Mouse (Mus musculus) adrenal gland (tissue): ENCODE results near the gene Trim65.

ENCODE experiments used
- intact Hi-C: fragments of 180-260 bp; cut with DNase I; formaldehyde crosslinking; loops from one replicate; pipeline ENCODE4 v1.15.1; 2025

Gene Trim65

GRCm38 (mm10) chr11:116142211-116142991 is 11.5 kb upstream of the Trim65 start:
- intact Hi-C loops, result no loop called here

- intact Hi-C loops, result loop anchor here (10.0 kb wide), 1 partner anchor 104 kb away; the partner anchor contains the start of gene Unk
Observed at GRCm38 (mm10) chr11:116138468-116139138, 7.7 kb upstream of the Trim65 start, which contains the start of gene Mrpl38. Gene Mrpl38, minus strand, starts transcription at chr11:116138868.

GRCm38 (mm10) chr11:116138096-116138467 is 7.2 kb upstream of the Trim65 start:
- intact Hi-C loops, result loop anchor here (10.0 kb wide), 1 partner anchor 103 kb away; the partner anchor contains the start of gene Unk

GRCm38 (mm10) chr11:116134171-116134570 is 3.2 kb upstream of the Trim65 start:
- intact Hi-C loops, result loop anchor here (5.0 to 10.0 kb wide), 2 partner anchors 37 to 99 kb away; partner anchors contain the start of gene Unk

GRCm38 (mm10) chr11:116133497-116133896 is 2.6 kb upstream of the Trim65 start:
- intact Hi-C loops, result loop anchor here (5.0 to 10.0 kb wide), 2 partner anchors 36 to 99 kb away; partner anchors contain the start of gene Unk

GRCm38 (mm10) chr11:116132366-116133333 is 1.7 kb upstream of the Trim65 start:
- intact Hi-C loops, result loop anchor here (5.0 to 10.0 kb wide), 2 partner anchors 35 to 98 kb away; partner anchors contain the start of gene Unk

- intact Hi-C loops, result loop anchor here (5.0 to 10.0 kb wide), 2 partner anchors 34 to 97 kb away; partner anchors contain the start of gene Unk
Observed at GRCm38 (mm10) chr11:116131349-116132170, 632 bp upstream of the Trim65 start.

- intact Hi-C loops, result loop anchor here (5.0 to 10.0 kb wide), 4 partner anchors 33 to 195 kb away; partner anchors contain the start of genes Recql5, Sap30bp, Unk and Wbp2
Observed at GRCm38 (mm10) chr11:116129993-116130487, 888 bp downstream of the Trim65 start.

- intact Hi-C loops, result loop anchor here (5.0 to 10.0 kb wide), 2 partner anchors 42 to 194 kb away; partner anchors contain the start of genes Recql5, Sap30bp and Wbp2
Observed at GRCm38 (mm10) chr11:116129091-116129790, 1.7 kb downstream of the Trim65 start.

GRCm38 (mm10) chr11:116127986-116128385 is 2.9 kb downstream of the Trim65 start:
- intact Hi-C loops, result loop anchor here (5.0 to 10.0 kb wide), 2 partner anchors 41 to 193 kb away; partner anchors contain the start of genes Recql5, Sap30bp and Wbp2

DNA sequence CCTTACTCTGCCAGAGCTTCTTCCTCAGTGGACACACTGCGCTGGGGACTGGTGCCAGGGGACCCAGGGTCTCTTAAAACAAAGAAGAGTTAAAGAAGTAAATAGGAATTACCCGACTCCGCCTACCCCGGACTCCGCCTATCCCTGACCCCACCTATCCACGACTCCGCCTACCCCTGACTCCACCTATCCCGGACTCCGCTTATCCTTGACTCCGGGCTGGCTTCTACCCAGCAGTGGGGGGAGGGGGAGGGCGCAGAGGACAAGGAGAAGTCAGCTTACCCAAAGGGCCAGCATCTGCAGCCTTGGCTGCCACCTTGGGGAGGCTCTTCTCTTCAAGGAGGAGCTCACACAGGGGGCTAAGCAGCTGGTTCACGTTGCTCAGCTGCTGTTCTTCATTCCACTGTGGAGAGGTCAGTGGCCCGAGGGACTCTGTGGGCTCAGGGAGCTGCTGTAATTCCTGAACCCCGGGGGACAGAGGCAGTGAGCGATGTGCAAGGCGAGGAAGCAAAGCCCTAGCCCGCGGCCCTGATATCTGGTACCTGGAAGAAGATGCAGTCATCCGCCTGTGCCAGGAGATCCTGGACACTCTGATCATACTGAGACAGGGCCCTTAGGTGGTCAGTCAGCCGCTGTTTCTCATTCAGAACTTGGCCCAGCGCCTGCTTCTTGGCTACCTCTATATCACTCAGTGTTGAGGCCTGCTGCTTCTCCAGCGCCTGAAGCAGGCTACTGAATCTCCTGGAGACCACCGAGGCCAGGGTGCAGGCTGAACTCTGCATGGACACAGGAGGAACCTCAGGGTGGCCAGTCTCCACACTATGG is 3.6 kb downstream of the Trim65 start, which contains the start of gene Trim47:
TSS of gene Trim47 (minus strand) at position 55 of the 825 bp plus-strand sequence.
- intact Hi-C loops, result loop anchor here (5.0 to 10.0 kb wide), 2 partner anchors 40 to 193 kb away; partner anchors contain the start of genes Recql5, Sap30bp and Wbp2

- intact Hi-C loops, result loop anchor here (5.0 to 10.0 kb wide), 2 partner anchors 39 to 191 kb away; partner anchors contain the start of genes Recql5, Sap30bp and Wbp2
Observed at GRCm38 (mm10) chr11:116126261-116126660, 4.7 kb downstream of the Trim65 start.

GRCm38 (mm10) chr11:116121731-116122245 is 9.1 kb downstream of the Trim65 start:
- intact Hi-C loops, result loop anchor here (10.0 kb wide), 1 partner anchor 187 kb away; the partner anchor contains the start of genes Recql5 and Sap30bp

GRCm38 (mm10) chr11:116117819-116118218 is 13.1 kb downstream of the Trim65 start:
- intact Hi-C loops, result no loop called here

DNA sequence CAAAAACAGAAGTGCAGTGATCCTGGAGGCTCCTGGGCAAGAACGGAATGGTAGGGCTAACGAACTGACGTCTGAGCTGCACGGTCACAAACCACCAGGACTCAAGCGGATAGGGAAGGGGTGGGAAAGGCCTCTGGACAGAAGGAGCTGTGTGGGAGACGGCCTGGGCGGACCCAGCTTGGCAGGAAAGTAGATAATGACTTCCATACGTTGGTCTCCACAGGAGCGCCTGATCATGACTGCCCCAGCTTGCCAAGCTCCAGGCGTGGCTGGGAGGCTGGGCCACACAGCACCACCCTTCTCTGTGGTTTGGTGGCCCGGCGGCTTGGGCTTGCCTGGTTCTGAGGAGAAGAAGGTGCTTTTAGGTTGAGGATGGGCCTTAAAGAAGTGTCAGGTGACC is 13.7 kb downstream of the Trim65 start:
- intact Hi-C loops, result no loop called here

- intact Hi-C loops, result no loop called here
Observed at GRCm38 (mm10) chr11:116111611-116112203, 19.2 kb downstream of the Trim65 start.

DNA sequence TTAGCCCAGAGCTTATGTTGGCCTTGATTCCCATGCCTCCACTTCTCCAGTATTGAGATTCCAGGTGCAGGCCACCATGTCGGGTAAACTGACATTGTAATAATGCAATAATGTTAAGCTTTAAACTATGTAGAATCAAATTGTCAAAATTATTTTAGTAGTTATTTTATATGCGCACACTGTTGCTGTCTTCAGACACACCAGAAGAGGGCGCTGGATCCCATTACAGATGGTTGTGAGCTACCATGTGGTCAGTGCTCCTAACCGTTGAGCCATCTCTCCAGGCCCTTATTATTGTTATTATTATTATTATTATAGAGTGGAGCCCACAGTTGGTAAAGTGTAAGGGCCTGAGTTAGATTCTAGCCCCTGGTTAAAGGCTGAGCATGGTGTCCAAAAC is 19.9 kb downstream of the Trim65 start:
- intact Hi-C loops, result no loop called here
